Mouse (Mus musculus): ENCODE data around the gene Pacsin1.

The Pacsin1 gene

GRCm38 (mm10) chr17:27724327-27724726 is 69.0 kb downstream of the Pacsin1 start:
- ATAC-seq (ENCODE audit: low TSS enrichment) = no peak

DNA sequence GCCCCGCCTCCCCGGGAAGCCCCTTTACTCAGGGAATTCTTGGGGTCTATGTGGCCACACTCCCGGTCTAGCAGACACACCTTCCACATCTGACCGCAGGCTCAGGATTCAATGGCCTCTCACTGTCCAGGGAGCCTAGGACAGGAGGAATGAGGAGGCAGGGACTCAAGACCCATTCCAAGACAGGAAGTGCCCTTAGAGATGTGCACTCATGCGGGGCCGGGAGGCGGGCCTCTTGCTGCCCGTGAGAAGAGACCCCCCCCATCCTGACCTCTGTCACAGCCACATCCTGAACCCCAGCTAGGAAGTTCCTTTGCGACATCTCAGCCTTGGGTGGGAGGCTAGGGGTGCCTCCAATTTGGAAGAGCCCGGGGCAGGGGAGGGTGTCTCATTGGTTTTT is 69.7 kb downstream of the Pacsin1 start:
- no peak for ATAC-seq (ENCODE audit: low TSS enrichment)

- peak; percentile 31; the same call in 1 of the 2 replicates for ATAC-seq (ENCODE audit: low TSS enrichment)
Observed at GRCm38 (mm10) chr17:27725412-27725811, 70.1 kb downstream of the Pacsin1 start.

GRCm38 (mm10) chr17:27726527-27726926 is 71.2 kb downstream of the Pacsin1 start:
- no peak for ATAC-seq (ENCODE audit: low TSS enrichment)

- ATAC-seq (ENCODE audit: low TSS enrichment) = no peak
Observed at GRCm38 (mm10) chr17:27728770-27729169, 73.5 kb downstream of the Pacsin1 start, which contains the start of gene Spdef. Gene Spdef, minus strand, starts transcription at chr17:27728955.

DNA sequence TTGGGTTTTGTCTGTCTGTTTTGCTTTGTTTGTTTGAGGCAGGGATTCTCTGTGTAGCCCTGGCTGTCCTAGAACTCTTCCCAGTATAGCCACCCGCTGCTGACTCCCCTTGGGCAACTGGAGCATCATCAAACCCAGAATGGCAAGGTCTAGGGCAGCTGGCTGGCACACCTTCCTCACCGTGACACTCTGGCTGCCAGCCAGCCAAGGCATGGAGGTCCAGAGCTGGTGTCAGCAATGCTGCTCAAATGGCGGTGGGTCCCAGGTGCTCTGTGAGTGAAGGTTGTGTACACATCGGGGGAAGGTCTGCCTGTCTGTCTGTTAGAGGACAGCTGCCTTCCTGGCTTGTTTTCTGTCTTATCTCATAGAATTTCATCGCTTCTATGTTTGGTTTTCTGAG is 76.8 kb downstream of the Pacsin1 start:
- ATAC-seq (ENCODE audit: low TSS enrichment) = no peak

GRCm38 (mm10) chr17:27732694-27733093 is 77.4 kb downstream of the Pacsin1 start:
- ATAC-seq (ENCODE audit: low TSS enrichment) = no peak

DNA sequence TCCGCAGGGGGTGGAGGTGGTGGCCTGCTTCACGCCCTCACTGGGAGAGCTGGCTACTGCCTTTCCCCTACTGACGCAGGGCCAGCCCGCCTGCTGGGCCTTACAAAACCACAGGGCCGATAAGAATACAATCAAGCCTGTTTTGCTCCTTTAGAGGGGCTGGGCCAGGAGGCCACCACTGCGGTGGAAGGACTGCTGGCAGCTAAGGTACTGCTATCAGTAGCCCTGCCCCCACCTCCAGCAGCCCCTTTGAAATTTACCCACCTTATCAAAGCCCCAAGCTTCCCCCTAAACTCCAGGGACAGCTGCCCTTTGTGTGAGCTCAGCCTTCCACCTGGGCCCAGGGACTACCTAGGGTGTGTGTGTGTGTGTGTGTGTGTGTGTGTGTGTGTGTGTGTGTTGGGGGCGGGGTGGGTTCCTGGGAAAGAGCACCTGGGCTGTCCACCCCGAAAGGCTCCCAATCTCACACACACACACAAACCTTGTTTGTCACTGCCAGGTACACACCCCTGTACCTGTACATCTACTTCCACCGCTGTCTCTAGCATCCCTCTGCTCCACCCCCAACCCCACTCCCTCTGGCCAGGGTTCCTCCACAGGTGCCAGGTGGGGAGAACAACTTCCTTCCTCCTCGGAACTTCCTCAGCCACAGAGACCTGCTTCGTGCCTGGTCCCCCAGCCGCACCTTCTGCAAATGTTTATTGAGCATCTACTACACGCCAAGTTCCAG is 79.2 kb downstream of the Pacsin1 start:
- ATAC-seq (ENCODE audit: low TSS enrichment) = no peak

DNA sequence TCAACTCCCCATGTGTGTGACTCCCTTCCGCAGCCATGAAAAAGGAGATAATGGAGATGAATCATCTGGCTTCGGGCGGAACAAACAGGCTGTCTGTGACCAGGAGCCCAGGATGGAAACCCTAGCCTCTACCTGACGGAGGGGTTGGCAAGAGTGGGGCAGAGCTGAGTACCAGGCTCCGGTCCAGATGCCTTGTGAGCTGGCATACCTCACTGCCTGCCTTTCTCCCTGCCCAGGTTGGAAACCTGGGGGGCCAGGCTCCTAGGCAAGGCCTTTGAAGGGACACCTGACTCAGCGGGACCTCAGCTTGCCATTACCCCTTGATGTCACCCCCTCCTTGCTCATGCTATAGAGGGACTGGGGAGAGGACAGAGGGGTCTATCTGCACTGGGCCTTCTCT is 85.7 kb downstream of the Pacsin1 start:
- no peak for ATAC-seq (ENCODE audit: low TSS enrichment)

DNA sequence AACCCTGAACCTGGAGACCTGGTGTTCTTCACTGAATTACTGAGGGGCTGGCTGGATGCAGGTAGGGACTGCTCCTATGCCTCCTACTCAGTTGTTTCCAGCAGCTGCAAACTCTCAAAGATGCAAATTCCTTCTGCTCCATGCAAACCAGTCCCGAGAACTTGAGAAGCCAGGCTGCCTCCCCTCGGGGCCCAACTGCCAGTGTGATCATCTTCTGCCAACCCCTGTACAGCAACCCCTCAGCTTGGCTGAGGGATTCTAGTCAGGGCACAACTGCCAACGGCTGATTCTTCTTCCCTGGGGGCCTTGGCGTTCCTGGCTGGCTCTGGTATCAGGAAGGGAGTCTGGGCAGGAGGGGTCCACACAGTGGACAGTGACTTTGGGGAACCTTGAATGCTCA is 91.1 kb downstream of the Pacsin1 start:
- ATAC-seq (ENCODE audit: low TSS enrichment) = no peak

DNA sequence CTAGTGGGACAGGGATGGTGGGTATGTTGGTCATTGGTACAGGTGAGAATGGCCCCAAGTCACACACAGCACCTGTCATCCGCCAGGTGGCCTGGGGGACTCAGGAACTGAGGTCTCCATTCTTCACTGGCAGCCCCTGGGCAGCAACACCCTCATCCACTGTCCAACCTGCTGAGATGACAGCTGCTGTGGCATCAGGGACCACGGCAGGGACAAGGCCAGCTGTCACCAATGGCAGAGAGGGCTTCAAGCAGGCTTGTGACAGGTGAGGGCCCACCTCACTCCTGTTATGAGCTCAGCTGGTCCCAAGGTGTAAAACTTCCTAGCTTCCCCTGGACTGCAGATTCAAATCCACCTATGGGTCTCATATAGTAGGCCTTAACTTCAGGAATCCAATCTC is 92.8 kb downstream of the Pacsin1 start:
- ATAC-seq (ENCODE audit: low TSS enrichment) = no peak

- no peak for ATAC-seq (ENCODE audit: low TSS enrichment)
Observed at GRCm38 (mm10) chr17:27750451-27750942, 95.2 kb downstream of the Pacsin1 start.

- ATAC-seq (ENCODE audit: low TSS enrichment) = no peak
Observed at GRCm38 (mm10) chr17:27751314-27752202, 96.2 kb downstream of the Pacsin1 start.

DNA sequence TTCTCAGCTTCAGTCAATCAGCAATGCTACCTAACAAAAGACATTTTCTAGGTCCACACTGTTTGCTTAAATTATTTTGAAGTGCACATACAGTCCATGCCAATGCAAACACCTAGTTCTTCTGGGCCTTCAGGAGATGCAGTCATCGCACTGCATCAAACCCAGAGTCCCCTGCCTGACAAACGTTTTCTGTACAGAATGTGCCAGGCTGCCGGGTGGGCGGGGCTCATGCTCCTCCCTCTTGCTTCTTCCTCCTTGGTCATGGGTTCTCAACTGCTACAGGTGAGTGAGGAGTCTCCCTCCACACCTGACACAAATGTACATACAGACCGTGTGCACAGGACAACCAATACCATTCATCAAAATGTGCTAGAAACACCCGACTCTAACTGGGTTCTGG is 104.9 kb downstream of the Pacsin1 start:
- ATAC-seq (ENCODE audit: low TSS enrichment) = no peak

All from frontal cortex, adult (tissue).